Mouse (Mus musculus) midbrain, postnatal 0 days (tissue): ENCODE results near the gene Setd6. TPM values are rescaled to one million over a fixed set of nuclear protein-coding genes. Genes with fewer than 3 reads are reported as not detected.

Experiments used
- ATAC-seq: fragments of 200-750 bp; cut with Nextera tagmentation; 2 replicates; pipeline ENCODE4 v1.8.0; 2017; ENCODE audit warnings: moderate number of reproducible peaks, mild to moderate bottlenecking, moderate TSS enrichment, moderate library complexity; ENCODE audit not compliant: low FRiP score
- DNase-seq: peaks from one replicate; pipeline ENCODE4 v3.0.0-alpha.2; 2015; ENCODE audit warnings: low spot score
- H3K27ac ChIP-seq: fragments of 300-500 bp; sonication (generic); 2 replicates; pipeline ENCODE4 v1.5.1; 2014; ENCODE audit warnings: low read depth, mild to moderate bottlenecking, low read length, mixed read lengths
- H3K27me3 ChIP-seq: fragments of 300-500 bp; sonication (generic); 2 replicates; pipeline ENCODE4 v1.6.1; 2014; ENCODE audit warnings: low read length, control low read depth, mixed read lengths; ENCODE audit not compliant: insufficient read depth
- H3K36me3 ChIP-seq: fragments of 300-500 bp; sonication (generic); 2 replicates; pipeline ENCODE4 v1.6.1; 2014; ENCODE audit warnings: low read length, control low read depth, mixed read lengths; ENCODE audit not compliant: insufficient read depth
- H3K4me1 ChIP-seq: fragments of 300-500 bp; sonication (generic); 2 replicates; pipeline ENCODE4 v1.6.1; 2014; ENCODE audit warnings: mild to moderate bottlenecking, control low read depth, antibody characterized with exemption, low read length, mixed read lengths; ENCODE audit not compliant: insufficient read depth
- H3K4me2 ChIP-seq: fragments of 300-500 bp; sonication (generic); 2 replicates; pipeline ENCODE4 v1.6.1; 2014; ENCODE audit warnings: low read depth, mild to moderate bottlenecking, low read length, mixed read lengths; ENCODE audit not compliant: poor library complexity, severe bottlenecking
- H3K4me3 ChIP-seq: fragments of 300-500 bp; sonication (generic); 2 replicates; pipeline ENCODE4 v1.5.1; 2014; ENCODE audit warnings: low read depth, mild to moderate bottlenecking, low read length, moderate library complexity
- H3K9ac ChIP-seq: fragments of 300-500 bp; sonication (generic); replicated peaks from 2 replicates; pipeline ENCODE4 v1.6.1; 2014; ENCODE audit warnings: mild to moderate bottlenecking, low read length, moderate library complexity, mixed read lengths; ENCODE audit not compliant: poor library complexity, severe bottlenecking
- H3K9me3 ChIP-seq: fragments of 300-500 bp; sonication (generic); 2 replicates; pipeline ENCODE4 v1.6.1; 2016; ENCODE audit warnings: low read length, control low read depth
- CTCF ChIP-seq: IDR thresholded peaks from 2 replicates; pipeline ENCODE4 v1.5.1; 2016; ENCODE audit warnings: antibody characterized with exemption, mild to moderate bottlenecking
- WGBS: fragments of 180-500 bp; shearing (Covaris S2); extraction: QIAGEN DNeasy Blood & Tissue Kit; methylation state at CpG from one replicate; pipeline ENCODE4 v1.1.7; 2014; 5-methylcytosine and 5-hydroxymethylcytosine counted together
- polyA plus RNA-seq: library from polyadenylated mRNA; unstranded; fragments of >200 nt; fragmentation: Nextera tagmentation; extraction: Ambion mirVana; gene quantifications from 2 replicates; pipeline ENCODE4 v1.2.1, GENCODE M21; 2015
- total RNA-seq: library from RNA; depleted of rRNA; stranded (reverse); fragments of >200 nt; gene quantifications from 2 replicates; pipeline ENCODE4 v1.2.3, GENCODE M21; 2014

Setd6 gene
- total and polyA plus RNA-seq, 2 experiments from 2014 or later: 15.7 to 41.8 TPM

DNA sequence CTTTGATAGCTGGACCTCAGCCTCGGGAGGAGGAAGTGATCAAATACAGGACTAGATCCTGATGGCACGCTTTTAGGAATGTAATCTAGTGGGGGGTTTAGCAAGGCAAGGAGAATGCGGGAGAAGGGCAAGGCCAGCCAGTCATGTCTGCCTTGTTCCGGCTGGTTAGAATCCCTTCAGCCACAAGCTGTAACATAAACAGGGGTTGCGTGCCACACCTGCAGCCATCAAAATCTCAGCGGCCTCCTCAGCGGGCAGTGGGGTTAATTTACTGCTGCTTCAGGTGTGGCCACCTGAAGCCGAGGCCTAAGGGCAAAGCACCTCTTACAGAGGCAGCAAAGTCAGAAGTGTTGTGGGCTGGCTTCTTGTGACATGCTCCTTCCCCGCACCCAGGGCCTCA lies 39.0 kb upstream of the Setd6 start, which contains the start of gene Ndrg4:
TSS of gene Ndrg4 (plus strand) at position 350 of the 400 bp plus-strand sequence.
- no peak for DNase-seq
- no peaks in the 10 kb centered on the region for H3K27me3 ChIP-seq
- H3K9me3 ChIP-seq: no peaks in the 10 kb centered on the region
- H3K36me3 ChIP-seq: no peaks in the 10 kb centered on the region
- no peak for TF ChIP-seq CTCF
- H3K9ac ChIP-seq: peak within 1 kb of the TSS; percentile 85
- 45% methylated on average over 9 of the region's 9 CpGs for WGBS
- no peak for ATAC-seq
- 0 out of 2 replicates have a peak, but pooled peaks cover 9% of the 10 kb centered on the region for H3K4me1 ChIP-seq
- peak within 1 kb of the TSS; percentile 58 for H3K27ac ChIP-seq
- H3K4me3 ChIP-seq: peak within 1 kb of the TSS; percentile 81
- peak within 1 kb of the TSS; percentile 76 for H3K4me2 ChIP-seq

DNA sequence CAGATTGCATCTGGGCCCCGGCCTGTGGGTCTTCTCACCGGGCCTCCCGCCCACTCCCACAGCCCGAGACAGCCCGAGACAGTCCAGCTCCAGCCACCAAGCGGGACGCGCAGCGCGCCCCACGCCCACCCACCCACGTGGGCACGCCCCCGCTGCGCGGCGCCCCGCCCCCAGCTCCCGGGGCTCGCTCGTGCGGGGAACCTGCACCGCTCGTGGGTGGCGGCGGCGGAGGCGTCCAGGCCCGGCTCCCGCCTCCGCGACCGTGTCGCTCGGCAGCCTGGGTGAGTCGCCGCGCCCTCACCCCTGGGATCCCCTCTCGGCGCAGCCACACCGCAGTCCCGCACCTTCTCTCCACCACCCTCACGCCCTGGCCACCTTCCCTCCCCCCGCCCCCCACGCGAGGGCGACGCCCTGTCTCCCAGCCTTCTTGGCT lies 38.1 kb upstream of the Setd6 start:
- no peaks in the 10 kb centered on the region for H3K9me3 ChIP-seq
- 2% methylated on average over 23 of the region's 48 CpGs for WGBS
- peak overlapping the region; percentile 76 for H3K4me2 ChIP-seq
- H3K4me3 ChIP-seq: peak overlapping the region; percentile 81
- 0 out of 2 replicates have a peak, but pooled peaks cover 9% of the 10 kb centered on the region for H3K4me1 ChIP-seq
- DNase-seq (peak; percentile 40), ATAC-seq (peak; percentile 76)
- no peak for TF ChIP-seq CTCF
- H3K27me3 ChIP-seq: no peaks in the 10 kb centered on the region
- H3K9ac ChIP-seq: peak overlapping the region; percentile 85
- H3K36me3 ChIP-seq: no peaks in the 10 kb centered on the region
- H3K27ac ChIP-seq: peak overlapping the region; percentile 58

DNA sequence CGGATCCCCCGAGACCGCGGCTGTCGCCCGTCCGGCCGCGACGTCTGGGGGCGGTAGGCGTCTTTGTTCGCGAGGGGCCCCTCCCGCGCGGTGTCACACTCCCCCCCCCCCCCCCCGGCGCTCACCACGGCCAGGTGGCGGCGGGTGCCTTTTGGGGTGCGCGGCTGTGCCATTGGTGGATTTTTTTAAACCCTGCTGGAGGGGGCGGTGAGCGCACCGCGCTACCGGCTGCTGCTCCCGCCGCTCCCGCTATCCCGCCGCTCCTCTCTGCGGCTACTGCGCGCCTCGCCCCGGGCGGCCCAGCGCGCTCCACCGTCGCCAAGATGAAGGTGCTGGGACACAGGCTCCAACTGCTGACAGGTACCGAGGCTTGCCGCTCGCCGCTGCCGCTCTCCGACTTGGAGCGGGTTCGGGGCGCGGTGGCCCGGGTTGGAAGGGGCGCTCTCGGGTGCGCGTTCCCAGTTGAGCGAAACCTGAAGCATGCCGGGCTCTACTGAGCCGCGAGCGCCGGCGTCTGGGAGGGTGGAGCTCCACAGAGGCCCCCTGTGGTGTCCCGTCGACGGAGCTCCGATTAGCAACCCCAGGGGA lies 37.6 kb upstream of the Setd6 start:
- 0 out of 2 replicates have a peak, but pooled peaks cover 9% of the 10 kb centered on the region for H3K4me1 ChIP-seq
- H3K27me3 ChIP-seq: no peaks in the 10 kb centered on the region
- TF ChIP-seq CTCF: no peak
- ATAC-seq: peak; percentile 67
- peak overlapping the region; percentile 85 for H3K9ac ChIP-seq
- H3K27ac ChIP-seq: peak overlapping the region; percentile 58
- no peaks in the 10 kb centered on the region for H3K9me3 ChIP-seq
- under 1% methylated on average over 50 of the region's 70 CpGs for WGBS
- peak overlapping the region; percentile 76 for H3K4me2 ChIP-seq
- H3K4me3 ChIP-seq: peak overlapping the region; percentile 81
- no peaks in the 10 kb centered on the region for H3K36me3 ChIP-seq
- peak; percentile 49 for DNase-seq

DNA sequence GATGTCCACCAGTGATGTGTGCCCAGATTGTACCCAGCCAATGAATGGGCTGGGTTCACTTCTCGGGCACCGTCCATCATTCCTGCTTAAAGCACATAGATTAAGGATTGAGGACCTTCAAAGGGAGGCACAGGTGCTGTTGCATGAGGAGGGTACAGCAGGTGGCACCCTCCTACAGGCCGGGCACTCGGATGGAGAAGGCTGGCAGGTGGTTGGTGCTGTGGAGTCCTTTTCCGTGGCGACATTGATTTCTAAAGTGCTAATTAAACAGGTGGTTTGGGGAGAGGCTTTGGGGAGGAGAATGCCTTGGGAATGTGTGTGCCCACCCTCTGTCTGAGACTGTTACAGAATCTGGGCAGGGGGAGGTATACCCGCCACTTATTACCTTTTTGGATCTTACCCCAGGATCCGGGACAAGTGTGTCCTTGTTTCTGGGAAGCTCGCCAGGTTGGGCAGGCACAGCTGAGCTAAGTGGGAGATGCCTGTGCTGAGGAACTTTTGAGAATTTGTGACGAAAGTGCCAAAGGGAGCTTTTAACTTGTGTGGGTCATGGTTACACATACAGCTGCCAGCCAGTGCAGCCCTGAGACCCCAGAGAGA lies 27.5 kb upstream of the Setd6 start:
- no peak for TF ChIP-seq CTCF
- H3K4me3 ChIP-seq: no peak overlapping the region
- no peaks in the 10 kb centered on the region for H3K9me3 ChIP-seq
- no peak for DNase-seq
- no peaks in the 10 kb centered on the region for H3K27me3 ChIP-seq
- no peak overlapping the region for H3K4me2 ChIP-seq
- no peaks in the 10 kb centered on the region for H3K4me1 ChIP-seq
- no peak overlapping the region for H3K27ac ChIP-seq
- WGBS: 72% methylated on average over 10 of the region's 10 CpGs
- no peak for ATAC-seq
- H3K9ac ChIP-seq: no peak overlapping the region
- no peaks in the 10 kb centered on the region for H3K36me3 ChIP-seq

DNA sequence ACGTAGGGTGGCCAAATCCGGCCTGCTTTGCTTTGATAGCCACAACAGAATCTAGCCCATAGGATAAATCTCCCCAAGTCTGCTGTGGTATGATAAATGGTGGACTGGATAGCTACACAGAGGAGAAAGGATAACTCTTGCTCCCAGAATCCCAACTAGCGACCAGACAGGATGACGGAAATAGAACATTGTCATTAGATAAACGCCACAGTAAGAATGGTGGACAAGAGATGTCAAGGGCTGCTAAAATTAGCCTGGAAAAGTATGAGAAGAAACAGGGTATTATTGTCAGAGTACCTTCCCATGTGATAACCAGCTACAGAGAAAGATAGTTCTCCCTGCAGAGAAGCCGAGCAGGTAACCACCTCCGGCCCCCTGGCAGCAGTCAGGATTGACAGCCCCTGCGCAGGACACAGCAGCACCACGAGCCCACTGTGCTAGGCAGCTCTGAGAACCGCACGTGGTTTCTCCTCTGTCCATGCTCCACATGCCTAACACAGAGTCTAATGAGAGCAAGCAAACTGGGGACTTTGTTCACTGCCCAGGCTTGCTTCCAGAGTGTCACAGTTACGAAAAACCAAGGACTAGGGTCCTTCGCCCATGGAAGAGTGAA lies 24.6 kb upstream of the Setd6 start:
- Histone ChIP-seq H3K9ac (no peak overlapping the region), H3K4me1 (0 out of 2 replicates have a peak, but pooled peaks cover 4% of the 10 kb centered on the region), H3K27ac (no peak overlapping the region), H3K27me3 (no peaks in the 10 kb centered on the region), H3K4me2 (no peak overlapping the region), H3K9me3 (no peaks in the 10 kb centered on the region), H3K4me3 (no peak overlapping the region), H3K36me3 (no peaks in the 10 kb centered on the region)
- DNase-seq: no peak
- no peak for TF ChIP-seq CTCF
- ATAC-seq: no peak
- 80% methylated on average over 13 of the region's 13 CpGs for WGBS

DNA sequence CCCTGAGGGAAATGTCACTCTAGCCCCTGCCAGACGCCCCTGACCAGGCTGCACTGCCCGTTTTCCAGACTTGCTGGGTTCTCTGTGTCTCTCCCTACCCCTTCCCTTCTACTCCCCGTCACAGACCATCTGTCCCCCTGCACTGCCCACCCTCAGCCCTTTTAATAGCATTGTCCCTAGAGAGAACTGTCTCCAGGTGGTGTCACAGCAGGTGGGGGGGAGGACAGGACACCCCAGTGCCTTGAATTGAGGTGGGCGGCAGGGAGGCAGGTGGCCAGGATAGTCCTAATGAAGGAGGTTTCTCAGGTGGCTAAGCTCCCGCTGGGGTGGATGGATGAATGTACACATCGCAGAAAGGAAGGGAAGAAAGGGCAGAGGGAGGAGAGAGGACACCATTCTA lies 21.1 kb upstream of the Setd6 start:
- WGBS: 13% methylated on average over 6 of the region's 6 CpGs
- no peak overlapping the region for H3K27ac ChIP-seq
- ATAC-seq: no peak

More for the DNA sequence above, 21.1 kb upstream of the Setd6 start:
- Histone ChIP-seq H3K4me2 (0 out of 2 replicates have a peak overlapping the region, but pooled peaks have one; percentile 20), H3K4me1 (peaks cover 5% of the 10 kb centered on the region; the same call in 1 of the 2 replicates), H3K27me3 (no peaks in the 10 kb centered on the region; the same call in 1 of the 2 replicates), H3K4me3 (no peak overlapping the region), H3K9ac (peak overlapping the region; percentile 42; the same call in 1 of the 2 replicates), H3K9me3 (no peaks in the 10 kb centered on the region), H3K36me3 (no peaks in the 10 kb centered on the region)
- no peak for DNase-seq
- no peak for TF ChIP-seq CTCF
